Mouse (Mus musculus): ENCODE measurements around the gene Mafg. TPM values are rescaled to one million over a fixed set of nuclear protein-coding genes. Genes with fewer than 3 reads are reported as not detected.

The Mafg gene
- polyA plus RNA-seq, 1 experiment from 2014 or later, result 18.7 TPM

GRCm38 (mm10) chr11:120623961-120624679 is 9.3 kb downstream of the Mafg start:
- DNase-seq (ENCODE audit: low spot score), result peak; percentile 77

- DNase-seq (ENCODE audit: low spot score), result no peak
Observed at GRCm38 (mm10) chr11:120622805-120623204, 10.6 kb downstream of the Mafg start.

- DNase-seq (ENCODE audit: low spot score), result no peak
Observed at GRCm38 (mm10) chr11:120620195-120620594, 13.2 kb downstream of the Mafg start.

- no peak for DNase-seq (ENCODE audit: low spot score)
Observed at GRCm38 (mm10) chr11:120618619-120619535, 14.5 kb downstream of the Mafg start.

- DNase-seq (ENCODE audit: low spot score), result peak; percentile 94
Observed at GRCm38 (mm10) chr11:120617519-120618112, 15.8 kb downstream of the Mafg start, which contains the start of gene Pcyt2. Gene Pcyt2 (minus strand): TSS chr11:120617936.

GRCm38 (mm10) chr11:120616617-120617294 is 16.6 kb downstream of the Mafg start:
- DNase-seq (ENCODE audit: low spot score), result no peak

- no peak for DNase-seq (ENCODE audit: low spot score)
Observed at GRCm38 (mm10) chr11:120615606-120616203, 17.7 kb downstream of the Mafg start.

- DNase-seq (ENCODE audit: low spot score), result no peak
Observed at GRCm38 (mm10) chr11:120615167-120615566, 18.2 kb downstream of the Mafg start.

GRCm38 (mm10) chr11:120613976-120614375 is 19.4 kb downstream of the Mafg start:
- no peak for DNase-seq (ENCODE audit: low spot score)

GRCm38 (mm10) chr11:120613481-120613972 is 19.9 kb downstream of the Mafg start:
- no peak for DNase-seq (ENCODE audit: low spot score)

- DNase-seq (ENCODE audit: low spot score), result peak; percentile 75
Observed at GRCm38 (mm10) chr11:120612763-120613162, 20.6 kb downstream of the Mafg start.

GRCm38 (mm10) chr11:120610477-120611046 is 22.8 kb downstream of the Mafg start:
- no peak for DNase-seq (ENCODE audit: low spot score)

- DNase-seq (ENCODE audit: low spot score), result no peak
Observed at GRCm38 (mm10) chr11:120609250-120609649, 24.1 kb downstream of the Mafg start.

GRCm38 (mm10) chr11:120608241-120609034 is 25.0 kb downstream of the Mafg start, which contains the start of gene Npb:
Gene Npb (plus strand): TSS chr11:120608477.
- no peak for DNase-seq (ENCODE audit: low spot score)

- no peak for DNase-seq (ENCODE audit: low spot score)
Observed at GRCm38 (mm10) chr11:120606764-120607163, 26.6 kb downstream of the Mafg start.

- no peak for DNase-seq (ENCODE audit: low spot score)
Observed at GRCm38 (mm10) chr11:120605667-120606066, 27.7 kb downstream of the Mafg start.

- no peak for DNase-seq (ENCODE audit: low spot score)
Observed at GRCm38 (mm10) chr11:120603545-120603944, 29.9 kb downstream of the Mafg start.

- peak; percentile 87 for DNase-seq (ENCODE audit: low spot score)
Observed at GRCm38 (mm10) chr11:120600716-120601115, 32.7 kb downstream of the Mafg start.

GRCm38 (mm10) chr11:120598990-120599549 is 34.3 kb downstream of the Mafg start:
- no peak for DNase-seq (ENCODE audit: low spot score)
